Mouse (Mus musculus) left cerebral cortex, adult 2 months (tissue): ENCODE results near the gene Syf2. TPM values are rescaled to one million over a fixed set of nuclear protein-coding genes. Genes with fewer than 3 reads are reported as not detected.

Source experiments
- DNase-seq, 2 experiments: peaks; one replicate each; pipeline ENCODE4 v3.0.0; 2021 to 2022; ENCODE audit warnings: low spot score in 2 of 2, mixed read lengths in 1 of 2; ENCODE audit errors: extremely low spot score in 1 of 2
- H3K27ac ChIP-seq: fragments of 200-600 bp; 2 replicates; pipeline ENCODE4 v1.8.1; 2022
- H3K4me3 ChIP-seq: fragments of 200-600 bp; 2 replicates; pipeline ENCODE4 v1.8.1; 2022
- CTCF ChIP-seq: fragments of 200-600 bp; IDR thresholded peaks from 2 replicates; pipeline ENCODE4 v1.8.1; 2022; ENCODE audit warnings: antibody characterized with exemption, mild to moderate bottlenecking, moderate library complexity
- intact Hi-C: fragments of 180-260 bp; cut with DNase I; formaldehyde crosslinking; loops from one replicate; pipeline ENCODE4 v1.15.1; 2025
- total RNA-seq, 2 experiments: library from RNA; stranded (reverse); gene quantifications; 2 replicates each; pipeline ENCODE4 v1.2.3; 2021

The Syf2 gene
- total RNA-seq, 2 experiments from 2014 or later: 53.9 to 58.7 TPM

- intact Hi-C loops: no loop called here
Measured at GRCm38 (mm10) chr4:134914864-134915209, 15.9 kb upstream of the Syf2 start, which contains the start of gene Tmem50a. Gene Tmem50a (minus strand): TSS chr4:134915024.

DNA sequence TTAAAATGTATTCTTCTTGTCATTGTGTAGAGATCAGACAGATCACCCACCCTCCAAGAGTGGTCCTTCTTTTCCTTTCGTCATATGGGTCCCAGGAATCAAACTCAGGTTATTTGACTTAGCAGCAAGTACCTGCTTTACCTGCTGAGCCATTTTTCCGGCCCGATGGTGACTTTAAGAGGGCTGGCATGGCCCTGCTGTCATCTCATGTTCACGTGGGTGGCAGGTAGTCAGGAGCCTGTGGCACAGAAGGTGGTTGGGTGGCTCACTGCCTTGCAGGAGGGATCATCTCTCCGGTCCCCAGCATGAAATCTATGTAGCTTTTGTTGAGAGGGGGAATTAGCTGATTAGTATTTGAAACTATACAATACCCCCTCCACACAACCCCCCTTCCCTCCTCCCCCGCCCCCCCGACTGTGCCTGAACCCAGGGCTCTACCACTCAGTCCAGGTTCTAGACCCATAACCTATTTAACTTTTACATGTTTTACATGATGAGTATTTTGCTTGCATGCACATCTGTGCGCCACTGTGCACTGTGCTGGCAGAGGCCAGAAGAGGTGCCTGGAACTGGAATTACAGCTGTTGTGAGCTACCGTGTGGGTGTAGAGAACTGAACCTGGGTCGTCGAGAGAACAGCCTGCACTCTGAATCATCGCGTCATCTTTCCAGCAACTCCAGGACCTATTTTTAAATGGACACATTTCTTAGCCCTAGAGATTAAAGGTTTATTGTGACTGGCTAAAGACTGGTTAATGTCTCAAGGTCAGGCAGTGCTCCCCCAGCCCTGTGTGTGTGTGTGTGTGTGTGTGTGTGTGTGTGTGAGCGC lies 15.3 kb upstream of the Syf2 start:
- no peak for DNase-seq
- intact Hi-C loops: no loop called here
- TF ChIP-seq CTCF: no peak
- H3K27ac ChIP-seq: peak overlapping the region; percentile 83
- H3K4me3 ChIP-seq: peak overlapping the region; percentile 82

More at GRCm38 (mm10) chr4:134914864-134915209, 15.9 kb upstream of the Syf2 start, which contains the start of gene Tmem50a:
- peak; percentile 89 to 90 for DNase-seq
- Histone ChIP-seq H3K27ac (peak within 1 kb of the TSS; percentile 83), H3K4me3 (peak within 1 kb of the TSS; percentile 82)
- TF ChIP-seq CTCF: no peak

DNA sequence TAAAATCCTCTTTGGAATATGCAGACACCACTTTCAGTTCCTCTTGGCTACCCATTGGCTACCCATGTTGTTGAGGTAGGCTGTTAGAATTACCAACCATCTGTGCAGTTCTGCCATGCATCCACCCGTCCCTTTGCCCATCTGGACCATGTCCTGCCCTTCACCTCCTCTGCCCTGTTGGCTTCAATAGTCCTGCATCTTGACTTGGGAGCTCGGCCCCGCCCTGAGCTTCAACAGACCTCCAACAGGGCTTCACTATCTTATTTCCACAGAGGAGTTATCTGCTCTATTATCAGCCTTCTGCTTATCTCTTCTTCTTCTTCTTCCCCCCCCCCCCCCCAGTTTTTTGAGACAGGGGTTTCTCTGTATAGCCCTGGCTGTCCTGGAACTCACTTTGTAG lies 13.5 kb upstream of the Syf2 start:
- no peak for TF ChIP-seq CTCF
- H3K27ac ChIP-seq: no peak overlapping the region
- DNase-seq: no peak
- H3K4me3 ChIP-seq: no peak overlapping the region
- intact Hi-C loops: no loop called here

DNA sequence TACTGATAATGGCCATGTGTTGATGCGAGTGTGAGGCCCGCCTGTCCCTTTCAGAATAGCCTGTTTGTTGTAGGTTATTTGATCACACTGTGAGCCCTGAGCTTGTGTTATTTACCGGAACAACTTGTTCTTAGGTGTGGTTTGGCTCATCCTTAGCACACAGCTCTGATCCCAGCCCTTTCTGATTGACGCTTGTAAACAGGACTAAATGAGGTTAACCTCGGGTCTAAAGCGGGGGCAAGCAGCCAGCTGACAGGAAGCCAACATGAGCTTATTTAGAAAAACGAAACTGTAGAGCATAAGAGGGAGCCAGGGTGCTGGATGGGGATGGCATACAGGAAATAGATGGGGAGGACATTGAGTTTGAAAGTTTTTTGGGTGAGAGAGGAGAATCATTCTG lies 12.3 kb upstream of the Syf2 start:
- H3K4me3 ChIP-seq: no peak overlapping the region
- TF ChIP-seq CTCF: no peak
- no peak overlapping the region for H3K27ac ChIP-seq
- intact Hi-C loops: no loop called here
- DNase-seq: no peak

DNA sequence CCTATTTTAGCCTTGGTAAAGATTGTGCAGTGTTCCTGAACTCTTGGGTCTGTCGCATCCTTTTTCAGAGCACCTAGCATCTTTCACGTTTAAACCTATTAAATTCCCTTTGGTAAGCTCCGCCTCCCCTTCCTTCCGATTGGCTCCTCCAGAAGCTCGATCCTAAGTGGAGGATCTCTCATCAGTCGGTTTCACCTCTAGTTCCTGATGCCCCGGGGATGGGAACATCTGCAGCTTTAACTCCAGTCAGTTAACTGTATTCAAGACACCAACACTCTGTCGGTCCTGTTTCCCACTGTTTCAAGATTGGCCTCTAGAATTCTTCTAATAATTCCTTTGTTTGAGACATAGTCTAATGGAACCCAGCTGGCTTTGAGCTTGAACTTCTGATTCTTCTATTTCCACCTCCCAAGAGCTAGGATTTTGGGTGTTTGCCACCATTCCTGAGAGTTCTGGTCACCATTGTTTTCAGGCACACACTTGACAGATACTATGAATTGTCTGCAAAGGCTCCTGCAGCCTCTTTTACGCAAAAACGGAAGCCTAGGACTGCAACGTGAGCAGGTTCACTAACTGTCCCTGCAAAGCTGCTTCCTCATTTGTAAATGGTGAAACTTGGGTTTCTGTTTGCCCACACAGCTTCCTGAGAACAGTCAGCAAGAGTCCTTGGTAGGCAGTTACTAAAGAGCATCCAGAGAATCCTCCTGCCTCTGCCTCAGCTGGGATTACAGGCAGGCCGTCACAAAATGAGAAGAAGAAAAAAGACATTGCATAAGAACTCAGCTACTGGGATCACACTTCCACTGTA lies 10.8 kb upstream of the Syf2 start:
- no peak for DNase-seq
- intact Hi-C loops: loop anchor here (5.0 kb wide), 1 partner anchor 68 kb away; the partner anchor contains the start of gene Maco1
- Histone ChIP-seq H3K4me3 (no peak overlapping the region), H3K27ac (no peak overlapping the region)
- TF ChIP-seq CTCF: no peak

DNA sequence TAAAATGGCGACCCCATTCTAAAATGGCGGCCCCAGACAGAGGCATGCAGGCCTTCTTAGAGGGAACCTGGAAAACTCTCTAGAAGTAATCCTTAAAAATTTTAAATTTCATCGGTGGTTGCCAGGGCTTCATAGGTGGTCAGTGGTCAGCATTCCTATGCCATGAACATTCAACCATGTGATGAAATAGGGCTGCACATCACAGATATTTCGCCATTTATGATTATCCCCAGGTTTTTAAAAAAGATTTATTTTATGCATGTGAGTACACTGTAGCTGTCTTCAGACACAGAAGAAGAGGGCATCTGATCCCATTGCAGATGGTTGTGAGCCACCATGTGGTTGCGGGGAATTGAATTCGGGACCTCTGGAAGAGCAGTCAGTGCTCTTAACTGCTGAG lies 10.1 kb upstream of the Syf2 start:
- no peak for TF ChIP-seq CTCF
- no peak overlapping the region for H3K4me3 ChIP-seq
- intact Hi-C loops: loop anchor here (5.0 kb wide), 1 partner anchor 68 kb away; the partner anchor contains the start of gene Maco1
- H3K27ac ChIP-seq: no peak overlapping the region
- no peak for DNase-seq

GRCm38 (mm10) chr4:134921703-134922102 lies 9.0 kb upstream of the Syf2 start:
- intact Hi-C loops: loop anchor here (5.0 kb wide), 1 partner anchor 69 kb away; the partner anchor contains the start of gene Maco1
- Histone ChIP-seq H3K27ac (no peak overlapping the region), H3K4me3 (no peak overlapping the region)
- no peak for DNase-seq
- no peak for TF ChIP-seq CTCF

- no peak for DNase-seq
- TF ChIP-seq CTCF: no peak; the same call in 1 of the 2 replicates
- H3K4me3 ChIP-seq: peak overlapping the region; percentile 94
- intact Hi-C loops: loop anchor here (5.0 kb wide), 1 partner anchor 70 kb away; the partner anchor contains the start of gene Maco1
- H3K27ac ChIP-seq: peak overlapping the region; percentile 100
Measured at GRCm38 (mm10) chr4:134922111-134922924, 8.4 kb upstream of the Syf2 start.

GRCm38 (mm10) chr4:134922925-134923244 lies 7.8 kb upstream of the Syf2 start:
- peak; percentile 26 to 64 for DNase-seq
- TF ChIP-seq CTCF: no peak
- intact Hi-C loops: loop anchor here (5.0 kb wide), 1 partner anchor 71 kb away; the partner anchor contains the start of gene Maco1
- Histone ChIP-seq H3K27ac (peak overlapping the region; percentile 100), H3K4me3 (peak overlapping the region; percentile 94)

DNA sequence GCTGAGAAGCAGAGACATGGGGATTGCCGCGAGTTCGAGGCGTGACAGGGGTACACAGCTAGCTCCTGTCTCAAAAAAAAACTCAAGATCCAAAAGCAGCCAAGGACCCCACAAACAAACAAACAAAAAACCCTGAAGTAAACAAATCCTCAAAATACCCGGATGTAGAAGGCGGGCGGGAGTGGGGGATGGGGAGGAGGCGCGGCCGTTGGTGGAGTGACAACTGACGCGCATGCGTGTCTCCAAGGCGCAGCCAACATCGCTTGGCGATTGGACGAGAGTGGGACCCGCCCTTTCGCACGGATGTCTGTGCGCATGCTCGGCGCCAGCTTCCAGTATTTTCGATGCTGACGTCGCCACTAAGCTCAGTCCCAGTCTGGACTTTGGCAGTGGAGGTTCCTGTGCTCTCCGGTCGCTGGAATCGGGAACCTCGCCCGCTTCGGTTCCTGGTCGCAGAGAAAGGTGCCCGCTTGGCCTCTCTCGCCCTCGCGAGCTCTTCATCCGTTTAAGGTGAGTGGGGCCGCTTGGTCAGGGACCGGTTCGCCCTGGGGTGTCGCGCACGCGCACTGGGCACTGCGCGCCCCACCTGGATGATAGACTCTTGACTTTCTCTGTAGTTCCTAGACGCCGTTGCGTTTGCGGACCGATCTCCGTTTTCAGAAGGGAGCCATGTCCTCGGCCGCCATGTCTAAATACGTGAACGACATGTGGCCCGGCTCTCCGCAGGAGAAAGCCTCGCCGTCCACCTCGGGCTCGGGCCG lies 7.3 kb upstream of the Syf2 start, which contains the start of gene Rsrp1:
TSS of gene Rsrp1 (plus strand) at position 335 of the 761 bp plus-strand sequence.
- TF ChIP-seq CTCF: no peak
- intact Hi-C loops: loop anchor here (5.0 kb wide), 1 partner anchor 71 kb away; the partner anchor contains the start of gene Maco1
- Histone ChIP-seq H3K4me3 (peak within 1 kb of the TSS; percentile 94), H3K27ac (peak within 1 kb of the TSS; percentile 100)
- peak; percentile 97 to 98 for DNase-seq
